9 mouse cellular contexts compared by ENCODE assay signal in the genomic region with DNA sequence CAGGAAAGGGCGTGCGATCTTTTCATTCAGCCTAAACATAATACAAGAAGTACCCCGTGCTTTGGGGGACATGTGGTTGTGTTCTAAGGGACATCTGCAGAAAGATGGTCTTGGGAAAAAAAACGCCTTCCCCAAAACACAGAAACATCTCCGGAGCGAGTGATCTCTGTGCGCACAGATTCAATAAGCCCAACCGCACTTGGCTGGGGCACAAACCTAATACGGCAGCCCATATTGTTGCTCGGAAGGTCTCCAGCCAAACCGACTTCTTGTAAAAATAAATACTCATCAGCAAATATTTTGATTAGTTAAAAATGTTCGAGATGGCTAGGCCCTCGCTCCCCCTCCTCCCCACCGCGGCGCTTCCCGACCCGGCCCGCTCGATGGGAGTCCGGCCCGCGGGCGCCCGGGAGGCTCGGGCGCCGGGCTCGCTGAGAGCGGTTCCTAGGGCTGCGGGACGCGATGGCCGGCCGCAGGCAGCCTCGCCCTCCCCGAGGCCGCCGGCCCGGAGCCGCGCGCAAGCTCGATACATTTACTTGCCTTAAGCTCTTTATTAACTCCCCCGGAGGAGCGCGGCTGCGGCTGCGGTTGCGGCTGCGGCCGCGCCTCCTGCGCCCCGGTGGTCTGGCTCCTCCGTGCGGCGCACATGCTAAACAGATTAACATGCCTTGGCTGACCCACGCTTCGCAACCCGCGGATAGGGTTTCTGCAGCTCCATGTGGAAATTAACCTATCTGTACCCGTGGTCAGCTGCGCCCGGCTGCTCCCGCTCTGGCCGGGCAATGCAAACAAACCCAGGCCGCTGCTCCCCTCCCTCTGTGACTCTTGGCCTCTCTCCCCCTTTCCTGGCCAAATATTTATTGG. TPM values are rescaled to one million over a fixed set of nuclear protein-coding genes. Genes with fewer than 3 reads are reported as not detected.
DNase-seq lines count a peak whose midpoint lies in the region; ATAC-seq and TF ChIP-seq lines count a peak whose summit lies in the region.
"Had no signal": no experiment of that assay in that cellular context is flagged by ENCODE, and none has a peak within 500 bp of the region (broad histone marks: within the 10 kb centered on the region; RNA-seq: fewer than 3 reads in every experiment).

No protein-coding gene starts in this region.

- peak overlapping the region; percentile 73 for H3K4me2 ChIP-seq in forebrain, postnatal 0 days (ENCODE audit: low read depth)
- H3K4me2 ChIP-seq in intestine, postnatal 0 days (replicated peaks; ENCODE audit: low read depth) = peak overlapping the region; percentile 69

- ATAC-seq in forebrain, postnatal 0 days = no peak
- no peak for ATAC-seq in intestine, postnatal 0 days

- intact Hi-C loops in heart, postnatal 25 days (cut with DNase I) = no loop called here

- no peaks in the 10 kb centered on the region for H3K36me3 ChIP-seq in forebrain, postnatal 0 days (ENCODE audit: insufficient read depth)
- H3K36me3 ChIP-seq in intestine, postnatal 0 days (ENCODE audit: control insufficient read depth, insufficient read depth) = no peaks in the 10 kb centered on the region

- no peaks in the 10 kb centered on the region for H3K4me1 ChIP-seq in forebrain, postnatal 0 days (ENCODE audit: insufficient read depth)
- H3K4me1 ChIP-seq in intestine, postnatal 0 days (replicated peaks; ENCODE audit: control insufficient read depth, insufficient read depth, low read length) = no peaks in the 10 kb centered on the region

- H3K9me3 ChIP-seq in forebrain, postnatal 0 days (ENCODE audit: low read length) = 0 out of 2 replicates have a peak, but pooled peaks cover 8% of the 10 kb centered on the region
- H3K9me3 ChIP-seq in intestine, postnatal 0 days (ENCODE audit: control insufficient read depth) = no peaks in the 10 kb centered on the region

- under 1% methylated on average over 68 of the region's 68 CpGs for WGBS in forebrain, postnatal 0 days
- WGBS in intestine, postnatal 0 days = 1% methylated on average over 68 of the region's 68 CpGs

- peaks cover 58% of the 10 kb centered on the region for H3K27me3 ChIP-seq in forebrain, postnatal 0 days (ENCODE audit: insufficient read depth, low read length)
- peaks cover 55% of the 10 kb centered on the region for H3K27me3 ChIP-seq in intestine, postnatal 0 days (replicated peaks; ENCODE audit: control insufficient read depth, insufficient read depth, low read length)

- peak overlapping the region; percentile 22; the same call in 1 of the 2 replicates for H3K9ac ChIP-seq in forebrain, postnatal 0 days
- no peak overlapping the region for H3K9ac ChIP-seq in intestine, postnatal 0 days (ENCODE audit: low read depth, low read length)

- no peak overlapping the region for H3K27ac ChIP-seq in forebrain, postnatal 0 days (ENCODE audit: low read depth, low read length)
- no peak overlapping the region for H3K27ac ChIP-seq in intestine, postnatal 0 days (ENCODE audit: low read depth, low read length)

- peak overlapping the region; percentile 39 for H3K4me3 ChIP-seq in forebrain, postnatal 0 days (ENCODE audit: low read depth, low read length)
- peak overlapping the region; percentile 36 for H3K4me3 ChIP-seq in intestine, postnatal 0 days (ENCODE audit: low read depth, low read length)

- peak; percentile 85 for DNase-seq in heart, adult 11 months
- DNase-seq in heart, postnatal 25 days (ENCODE audit: low spot score) = no peak
- peak; percentile 77 for DNase-seq in Muller cell, postnatal 12 days (ENCODE audit: inconsistent ontology term)
- peak; percentile 24 for DNase-seq in forebrain, postnatal 0 days
- DNase-seq in mesoderm, embryonic 11.5 days (ENCODE audit: low read depth, low spot score) = peak; percentile 85
- DNase-seq in spleen, postnatal 10 days (ENCODE audit: low spot score in 2 of 2) = no peak
- DNase-seq in natural killer cell, adult 2 months (ENCODE audit: low spot score in 2 of 2) = no peak

- no peak for TF ChIP-seq CTCF in forebrain, postnatal 0 days (IDR thresholded peaks at IDR 0.05; ENCODE audit: low read depth)
- TF ChIP-seq CTCF in intestine, postnatal 0 days (IDR thresholded peaks at IDR 0.05; ENCODE audit: low read depth) = 0 out of 2 replicates have a peak, but pooled peaks have one; percentile 21

RNA-seq across cellular contexts. Expression of a gene that starts 37.0 kb away (rescaled TPM):
- total RNA-seq in heart, postnatal 25 days (2021) = under 1 TPM in 1 of 2 experiments, not detected in 1; 0.05 TPM
- total RNA-seq in forebrain, postnatal 0 days (2014; rRNA removed) = 2.0 and 2.2 TPM in 2 replicates
- 0.62 and 0.86 TPM in 2 replicates for polyA plus RNA-seq in forebrain, postnatal 0 days (2015; fragmentation: Nextera tagmentation; extraction: Ambion mirVana)
- not detected in 2 replicates for polyA plus RNA-seq in intestine, postnatal 0 days (2015; fragmentation: Nextera tagmentation; extraction: Ambion mirVana)
- total RNA-seq: MEL had no signal

Comparison
In these comparisons a context has a peak if more than half of its experiments do, and no peak if none do; other contexts are left out.
1. DNase-seq: peak in heart, adult 11 months (single experiment), Muller cell, postnatal 12 days (single experiment), forebrain, postnatal 0 days (single experiment) and mesoderm, embryonic 11.5 days (single experiment); none in heart, postnatal 25 days (single experiment), spleen, postnatal 10 days (0 of 2) and natural killer cell, adult 2 months (0 of 2).